Mouse (Mus musculus) heart, postnatal 4 days (tissue): Measurements from ENCODE around the gene Ky. TPM values are rescaled to one million over a fixed set of nuclear protein-coding genes. Genes with fewer than 3 reads are reported as not detected.

Experiments
- DNase-seq: peaks from one replicate; pipeline ENCODE4 v3.0.0; 2021
- total RNA-seq, 2 experiments: library from RNA; stranded (reverse); gene quantifications; 2 replicates each; pipeline ENCODE4 v1.2.3; 2021

Ky gene
- total RNA-seq, result 10 to 100 TPM in 1 of 2 experiments, 1 to 10 TPM in 1; 9.3 to 10.4 TPM

- DNase-seq, result peak; percentile 62
Observed at GRCm38 (mm10) chr9:102505700-102506585, at the start of gene Ky. Gene Ky, plus strand, starts transcription at chr9:102505750.

GRCm38 (mm10) chr9:102462251-102462650 is 43.3 kb upstream of the Ky start:
- no peak for DNase-seq

DNA sequence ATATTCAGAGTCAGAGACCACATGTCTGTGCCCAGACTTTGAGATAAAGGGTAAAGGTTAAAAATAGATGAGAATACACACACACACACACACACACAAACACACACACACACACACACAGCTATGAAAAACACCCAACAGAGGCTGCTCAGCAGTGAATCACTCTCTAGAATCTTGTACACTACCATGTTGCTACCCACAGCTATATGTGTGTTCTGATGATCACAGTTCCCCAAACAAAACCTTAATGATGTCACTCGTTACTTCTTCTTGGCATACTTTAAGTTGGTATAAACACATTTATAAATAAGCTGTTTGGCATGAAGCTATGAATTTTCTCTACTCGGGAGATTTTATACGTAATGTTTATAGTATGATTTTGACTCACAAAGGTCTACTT is 40.5 kb upstream of the Ky start:
- no peak for DNase-seq

- no peak for DNase-seq
Observed at GRCm38 (mm10) chr9:102465726-102466125, 39.8 kb upstream of the Ky start.

DNA sequence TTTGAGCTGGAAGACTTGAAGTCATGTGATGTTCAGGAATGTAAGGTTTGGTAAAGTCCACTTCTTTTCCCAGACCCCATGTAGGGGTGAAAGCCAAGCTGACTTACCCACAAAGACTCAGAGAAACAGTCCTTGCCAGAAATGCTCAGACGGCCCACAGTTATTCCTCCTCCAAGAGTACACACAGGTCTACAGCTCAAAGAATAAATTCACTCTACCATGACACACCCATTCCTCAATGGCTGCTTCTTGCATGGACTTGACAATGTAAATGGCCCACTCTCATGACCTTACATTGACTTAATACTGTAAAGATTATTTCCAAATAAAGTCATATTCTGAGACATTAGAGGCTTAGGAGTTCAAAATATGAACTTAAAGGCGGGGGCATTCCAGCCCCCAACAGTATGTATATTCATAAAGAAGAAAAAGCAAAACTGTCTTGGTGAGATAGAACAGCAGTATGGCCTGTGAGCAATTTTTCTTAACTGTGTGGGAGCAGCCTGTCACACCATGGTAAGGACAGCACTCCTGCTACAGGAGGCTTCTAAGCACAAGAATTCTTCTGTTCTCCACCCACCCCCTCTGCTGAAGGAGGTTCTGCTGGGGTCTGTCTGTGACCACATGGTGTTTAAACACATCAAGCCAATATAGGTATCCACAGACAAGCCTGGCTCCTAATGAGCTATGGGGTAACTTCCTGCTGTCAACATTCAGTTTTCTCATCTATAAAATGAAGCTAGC is 35.3 kb upstream of the Ky start:
- no peak for DNase-seq

GRCm38 (mm10) chr9:102477767-102478450 is 27.6 kb upstream of the Ky start:
- peak; percentile 39 for DNase-seq

- DNase-seq, result no peak
Observed at GRCm38 (mm10) chr9:102478451-102478835, 27.1 kb upstream of the Ky start.

- peak; percentile 63 for DNase-seq
Observed at GRCm38 (mm10) chr9:102479022-102479421, 26.5 kb upstream of the Ky start.

- DNase-seq, result peak; percentile 37
Observed at GRCm38 (mm10) chr9:102492031-102492795, 13.3 kb upstream of the Ky start.

GRCm38 (mm10) chr9:102493044-102493443 is 12.5 kb upstream of the Ky start:
- DNase-seq, result peak; percentile 33

- no peak for DNase-seq
Observed at GRCm38 (mm10) chr9:102493916-102494315, 11.6 kb upstream of the Ky start.

DNA sequence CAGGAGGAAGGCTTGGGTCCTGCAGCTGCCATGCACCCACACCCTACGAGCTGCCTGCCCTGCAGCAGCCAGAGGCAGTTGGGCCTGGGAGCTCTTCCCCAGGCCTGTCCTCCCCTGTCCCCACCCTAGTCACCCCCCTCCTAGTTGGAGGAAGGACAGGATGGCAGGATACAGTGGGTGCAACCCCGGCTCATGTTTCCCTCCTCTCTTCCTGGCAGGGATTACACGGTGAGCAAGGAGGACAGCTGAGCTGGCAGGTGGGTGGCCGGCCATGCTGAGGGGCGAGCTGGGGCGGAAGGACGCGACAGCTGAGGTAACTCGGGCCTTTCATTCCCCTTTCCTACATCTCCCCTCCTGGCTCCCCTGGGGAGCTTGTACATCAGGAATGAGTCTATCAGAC is 11.1 kb upstream of the Ky start:
- no peak for DNase-seq

DNA sequence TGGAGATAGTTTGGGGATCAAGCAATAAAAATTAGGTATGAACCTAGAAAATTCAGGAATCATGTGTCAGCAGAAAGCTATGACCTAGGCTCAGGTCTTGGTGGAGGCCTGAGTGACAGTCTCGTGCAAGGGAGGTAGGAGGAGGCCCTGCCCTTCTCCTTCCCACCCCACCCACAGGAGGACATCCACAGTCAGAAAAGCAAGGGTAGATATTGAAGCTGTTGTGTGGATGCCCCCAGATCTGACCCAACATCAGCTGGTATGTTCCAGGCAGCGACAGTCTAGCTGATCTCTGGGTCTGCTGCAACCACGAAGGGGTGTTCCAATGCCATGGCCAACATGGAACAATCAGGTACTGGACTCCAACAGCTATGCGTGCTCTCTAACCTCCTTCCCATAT is 10.3 kb upstream of the Ky start:
- DNase-seq, result no peak

GRCm38 (mm10) chr9:102496481-102497041 is 9.0 kb upstream of the Ky start:
- no peak for DNase-seq

DNA sequence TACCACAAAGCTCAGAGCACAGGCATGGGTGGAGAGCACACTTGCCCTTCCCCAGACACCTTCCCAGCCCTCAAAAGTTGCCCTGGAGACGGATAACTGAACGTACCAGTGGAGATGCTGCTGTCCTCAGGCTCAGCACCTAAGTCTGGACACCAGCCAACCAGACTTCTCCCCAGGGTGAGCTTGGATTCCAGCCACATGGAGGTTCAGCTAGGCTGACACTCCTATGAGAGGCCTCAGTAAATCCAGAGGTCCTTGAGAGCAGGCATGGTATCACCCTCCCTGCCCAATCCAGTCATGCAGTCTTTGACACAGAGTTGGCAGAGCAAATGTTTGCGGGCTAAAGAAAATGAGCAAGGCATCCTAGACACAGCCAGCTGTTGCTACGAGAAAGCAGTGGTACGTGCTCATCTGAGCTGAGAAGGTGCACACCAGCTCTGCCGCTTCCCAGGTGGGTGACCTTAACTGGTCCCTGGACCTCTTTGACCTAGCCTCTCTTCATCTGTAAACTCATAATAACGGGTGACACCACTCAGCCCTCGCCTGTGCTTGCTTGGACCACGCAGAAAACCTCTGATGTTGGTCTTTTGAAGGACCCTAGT is 8.4 kb upstream of the Ky start:
- peak; percentile 40 for DNase-seq

DNA sequence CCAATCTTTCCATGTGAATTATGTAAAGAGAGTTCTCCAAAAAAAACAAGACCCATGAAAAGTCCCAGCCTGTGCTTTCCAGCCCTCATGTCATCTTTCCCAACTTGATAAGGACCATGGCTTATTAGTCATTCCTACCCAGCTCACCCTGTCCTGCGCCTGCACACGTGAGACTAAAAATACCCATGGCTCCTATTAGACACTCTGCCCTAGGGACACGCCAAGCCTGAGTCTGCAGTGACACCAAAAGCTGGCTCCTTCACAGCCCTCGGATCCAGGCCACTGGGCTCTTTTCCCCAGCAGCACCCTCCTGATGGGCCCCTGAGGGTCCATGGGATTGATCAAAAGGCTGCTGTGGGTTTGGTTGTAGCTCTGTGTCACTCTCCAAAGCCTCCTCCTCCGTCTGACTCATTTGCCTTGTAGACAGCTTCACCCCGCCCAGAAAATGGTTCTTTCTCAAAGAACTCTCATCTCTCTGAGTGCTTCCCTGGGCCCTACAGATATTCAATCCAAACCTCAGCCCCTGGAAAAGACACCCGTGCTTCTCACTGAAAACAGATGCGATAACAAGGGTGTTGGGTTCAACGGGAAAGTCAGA is 7.6 kb upstream of the Ky start:
- peak; percentile 68 for DNase-seq

DNA sequence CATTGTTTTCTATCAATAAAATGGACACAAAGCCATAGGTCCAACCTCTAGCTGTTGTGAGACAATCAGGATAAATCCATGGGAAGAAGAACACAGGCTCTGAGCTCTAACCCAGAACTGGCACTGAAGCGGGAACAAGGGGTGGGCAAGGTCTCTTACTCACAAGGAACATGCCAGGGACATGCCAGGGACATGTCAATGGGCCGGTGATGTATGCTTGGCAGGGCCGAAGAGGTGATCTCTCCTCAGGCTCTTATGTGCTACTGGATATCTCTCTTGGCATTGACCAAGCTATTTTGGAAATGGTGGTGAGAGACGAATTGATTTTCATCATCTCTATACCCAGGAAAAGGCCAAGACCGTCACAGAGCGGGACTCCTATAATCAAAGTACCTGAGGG is 6.8 kb upstream of the Ky start:
- no peak for DNase-seq

- DNase-seq, result peak; percentile 17
Observed at GRCm38 (mm10) chr9:102499266-102499665, 6.3 kb upstream of the Ky start.

- DNase-seq, result no peak
Observed at GRCm38 (mm10) chr9:102499746-102500145, 5.8 kb upstream of the Ky start.

- DNase-seq, result no peak
Observed at GRCm38 (mm10) chr9:102501113-102501512, 4.4 kb upstream of the Ky start.

- no peak for DNase-seq
Observed at GRCm38 (mm10) chr9:102502015-102502633, 3.4 kb upstream of the Ky start.
